ENCODE assay signal across 17 mouse cellular contexts in genomic region chr12:117042706-117043105, GRCm38 (mm10).
"Had no signal": no experiment of that assay in that cellular context is flagged by ENCODE, and none has a peak within 500 bp of the region (broad histone marks: within the 10 kb centered on the region; RNA-seq: fewer than 3 reads in every experiment).

No protein-coding gene starts in this region.

- H3K36me3 ChIP-seq: limb, embryonic 12.5 days; liver, embryonic 13.5 days; midbrain, embryonic 10.5 days; midbrain, embryonic 13.5 days; neural tube, embryonic 13.5 days had no signal

- ATAC-seq: intestine, postnatal 0 days; midbrain, embryonic 13.5 days; midbrain, embryonic 16.5 days had no signal

- H3K4me2 ChIP-seq: limb, embryonic 12.5 days; liver, embryonic 13.5 days; midbrain, embryonic 13.5 days; neural tube, embryonic 13.5 days had no signal

- H3K27ac ChIP-seq: kidney, postnatal 0 days; layer of hippocampus, adult 2 months; limb, embryonic 12.5 days; liver, embryonic 13.5 days; midbrain, embryonic 13.5 days; neural tube, embryonic 13.5 days; stomach, postnatal 0 days had no signal

- H3K4me1 ChIP-seq: liver, embryonic 13.5 days; megakaryocyte, embryonic 14.5 days had no signal

- H3K27me3 ChIP-seq: limb, embryonic 12.5 days; liver, embryonic 13.5 days; megakaryocyte, embryonic 14.5 days; midbrain, embryonic 13.5 days had no signal

- DNase-seq: kidney, adult 2 months; layer of hippocampus, adult 9-11 months; liver; liver, embryonic 13.5 days; right cerebral cortex, postnatal 4 days; thymus, postnatal 25 days had no signal

- H3K4me3 ChIP-seq: layer of hippocampus, adult 2 months; limb, embryonic 12.5 days; liver, embryonic 13.5 days; megakaryocyte, embryonic 14.5 days; midbrain, embryonic 10.5 days; midbrain, embryonic 13.5 days; myocyte; neural tube, embryonic 13.5 days had no signal

- H3K9ac ChIP-seq: limb, embryonic 12.5 days; liver, embryonic 13.5 days; midbrain, embryonic 13.5 days; neural tube, embryonic 13.5 days had no signal

- H3K9me3 ChIP-seq: limb, embryonic 12.5 days; liver, embryonic 13.5 days; midbrain, embryonic 13.5 days had no signal
